Mouse (Mus musculus) CD4-positive, CD25-positive, alpha-beta regulatory T cell, adult 4 months (primary cell): ENCODE data around the gene Myo9b. TPM values are rescaled to one million over a fixed set of nuclear protein-coding genes. Genes with fewer than 3 reads are reported as not detected.
"Not testable (repeated sequence)": the region's sequence is repeated elsewhere in the genome, so short reads cannot be mapped to it uniquely, and the experiment has no call there.

ENCODE experiments used
- ATAC-seq: one replicate; pipeline ENCODE4 v1.8.0; 2017
- polyA plus RNA-seq, 2 experiments: library from polyadenylated mRNA; unstranded; fragments of 100-300 nt; shearing (Covaris generic); gene quantifications; one replicate each; pipeline ENCODE4 v1.2.1; 2017

The Myo9b gene
- polyA plus RNA-seq, 2 experiments from 2014 or later: 13.8 to 16.6 TPM

- no peak for ATAC-seq
Observed at GRCm38 (mm10) chr8:71297439-71297838, 24.9 kb downstream of the Myo9b start.

GRCm38 (mm10) chr8:71299716-71300115 lies 27.2 kb downstream of the Myo9b start:
- no peak for ATAC-seq

DNA sequence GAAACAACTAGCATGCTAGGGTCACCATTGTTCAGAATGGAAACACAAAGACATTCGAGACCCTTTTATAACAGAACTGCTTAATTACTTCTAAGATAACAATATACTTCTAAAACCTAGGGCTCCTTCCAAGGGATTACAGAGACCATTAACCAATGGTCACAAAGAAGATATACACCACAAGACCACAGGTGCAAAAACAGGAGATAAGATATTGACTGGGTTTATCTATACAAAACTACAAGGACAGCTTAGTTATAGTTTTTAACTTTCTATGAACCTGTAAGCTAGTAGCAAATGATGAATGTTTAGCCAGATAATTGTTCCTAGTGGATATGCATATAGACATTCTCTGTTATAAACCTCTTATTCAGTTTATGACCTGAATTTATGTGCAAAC lies 30.3 kb downstream of the Myo9b start:
- no peak for ATAC-seq

GRCm38 (mm10) chr8:71303632-71304031 lies 31.1 kb downstream of the Myo9b start:
- ATAC-seq: no peak

- no peak for ATAC-seq
Observed at GRCm38 (mm10) chr8:71305988-71306387, 33.5 kb downstream of the Myo9b start.

- no peak for ATAC-seq
Observed at GRCm38 (mm10) chr8:71307371-71307770, 34.9 kb downstream of the Myo9b start.

DNA sequence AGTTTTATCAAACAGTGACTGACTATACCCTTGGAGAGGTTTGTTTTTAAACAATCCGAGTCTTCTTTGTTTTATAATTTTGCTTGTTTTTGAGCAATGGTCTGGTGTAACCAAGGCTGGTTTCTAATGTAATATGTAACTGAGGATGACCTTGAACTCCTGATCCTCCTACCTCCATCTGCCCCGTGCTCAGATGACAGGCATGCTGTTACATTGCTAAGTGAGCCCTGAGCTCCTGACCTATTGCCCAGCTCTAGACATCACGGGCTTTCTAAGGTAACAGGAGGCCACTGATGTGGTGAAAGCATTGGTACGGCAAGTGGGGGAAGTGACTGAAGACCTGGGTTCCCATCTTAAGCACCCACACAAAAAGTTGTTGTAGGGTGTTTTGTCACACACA lies 35.4 kb downstream of the Myo9b start:
- no peak for ATAC-seq

- no peak for ATAC-seq
Observed at GRCm38 (mm10) chr8:71310446-71310845, 37.9 kb downstream of the Myo9b start.

- ATAC-seq: no peak
Observed at GRCm38 (mm10) chr8:71312700-71313099, 40.2 kb downstream of the Myo9b start.

GRCm38 (mm10) chr8:71313951-71314350 lies 41.4 kb downstream of the Myo9b start:
- no peak for ATAC-seq

DNA sequence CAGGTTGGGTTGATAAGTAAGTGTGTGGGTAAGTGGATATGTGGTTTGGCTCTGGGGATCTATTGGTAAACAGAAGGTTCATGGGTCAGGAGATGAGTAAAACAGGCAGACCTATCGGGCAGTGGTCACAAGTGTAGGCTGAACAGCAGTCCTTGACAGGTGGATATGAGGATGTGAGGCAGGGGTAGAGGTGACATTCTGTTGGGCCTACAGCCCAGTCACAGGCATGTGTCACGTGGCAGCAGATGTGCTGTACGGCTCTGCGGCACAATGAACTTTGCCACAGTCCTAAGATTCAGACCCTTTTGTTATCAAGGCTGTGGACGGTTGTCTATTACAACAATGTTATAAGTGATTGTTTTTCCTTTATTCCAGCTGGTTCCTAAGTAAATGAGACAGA lies 43.5 kb downstream of the Myo9b start:
- ATAC-seq: no peak

DNA sequence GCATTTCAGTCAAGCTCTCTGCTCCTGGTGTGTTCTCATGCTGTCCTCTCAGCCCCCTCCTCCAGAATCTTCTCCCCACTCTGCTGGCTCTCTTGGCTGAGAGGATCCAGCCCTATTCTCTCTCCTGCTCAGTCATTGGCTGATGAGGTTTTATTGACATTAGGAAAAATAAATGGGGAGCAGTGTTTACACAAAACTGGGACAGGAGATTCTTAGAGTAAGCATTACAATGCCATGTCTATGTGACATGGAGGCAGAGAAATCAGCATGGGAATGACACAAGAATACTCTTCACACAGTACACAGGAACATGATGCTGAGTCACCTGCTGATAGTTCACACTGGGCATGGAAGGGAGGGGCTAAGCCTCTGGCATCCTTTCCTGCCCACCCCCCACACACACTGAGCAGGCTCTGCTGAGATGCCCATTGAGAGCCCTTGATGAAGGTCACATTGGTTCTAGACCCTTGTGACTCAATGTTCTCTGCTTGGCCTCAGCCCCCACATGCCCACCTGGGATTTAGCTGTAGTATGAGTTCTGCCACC lies 44.0 kb downstream of the Myo9b start:
- ATAC-seq: no peak

- ATAC-seq: not testable (repeated sequence)
Observed at GRCm38 (mm10) chr8:71318610-71319009, 46.1 kb downstream of the Myo9b start.

GRCm38 (mm10) chr8:71319760-71320159 lies 47.2 kb downstream of the Myo9b start:
- ATAC-seq: not testable (repeated sequence)

GRCm38 (mm10) chr8:71322939-71323338 lies 50.4 kb downstream of the Myo9b start:
- ATAC-seq: no peak

GRCm38 (mm10) chr8:71324848-71325247 lies 52.3 kb downstream of the Myo9b start:
- ATAC-seq: peak; percentile 68

- not testable (repeated sequence) for ATAC-seq
Observed at GRCm38 (mm10) chr8:71337834-71338233, 65.3 kb downstream of the Myo9b start.

- ATAC-seq: no peak
Observed at GRCm38 (mm10) chr8:71340625-71341024, 68.1 kb downstream of the Myo9b start.

- ATAC-seq: no peak
Observed at GRCm38 (mm10) chr8:71346581-71346980, 74.1 kb downstream of the Myo9b start.

- ATAC-seq: no peak
Observed at GRCm38 (mm10) chr8:71351117-71351516, 78.6 kb downstream of the Myo9b start.

DNA sequence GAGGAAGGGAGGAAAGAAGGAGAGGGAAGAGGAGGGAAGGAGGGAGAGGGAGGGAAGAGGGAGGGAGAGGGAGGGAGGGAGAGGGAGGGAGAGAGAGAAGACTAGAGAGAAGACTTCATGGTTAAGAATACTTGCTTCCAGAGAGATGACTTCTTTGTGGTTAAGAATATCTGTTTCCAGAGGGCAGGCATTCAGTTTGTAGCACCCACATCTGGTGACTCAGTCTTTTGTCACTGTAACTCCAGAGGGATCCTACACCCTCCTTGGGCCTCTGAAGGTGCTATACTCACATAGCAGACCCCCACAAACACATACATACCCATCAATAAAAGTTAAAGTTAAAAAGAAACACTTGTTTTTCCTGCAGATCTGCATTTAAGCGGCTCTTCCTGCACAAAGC lies 79.0 kb downstream of the Myo9b start:
- ATAC-seq: no peak

DNA sequence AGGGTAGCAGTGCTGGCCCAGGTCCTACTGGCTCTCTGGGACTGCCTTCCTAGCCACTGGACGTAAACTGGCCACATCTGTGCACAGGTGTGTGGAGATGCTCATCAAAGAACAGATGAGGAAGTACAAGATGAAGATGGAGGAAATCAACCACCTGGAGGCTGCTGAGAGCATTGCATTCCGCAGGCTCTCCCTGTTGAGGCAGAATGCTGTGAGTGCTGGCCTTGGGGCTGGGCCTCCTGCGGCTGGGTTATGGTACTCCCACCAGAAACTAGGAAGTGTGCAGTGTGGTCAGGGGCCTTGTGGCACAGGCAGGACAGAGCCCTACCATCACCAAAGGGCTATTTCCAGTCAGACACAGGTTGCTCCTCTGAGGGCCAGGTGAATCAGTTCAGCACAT lies 85.5 kb downstream of the Myo9b start:
- no peak for ATAC-seq

DNA sequence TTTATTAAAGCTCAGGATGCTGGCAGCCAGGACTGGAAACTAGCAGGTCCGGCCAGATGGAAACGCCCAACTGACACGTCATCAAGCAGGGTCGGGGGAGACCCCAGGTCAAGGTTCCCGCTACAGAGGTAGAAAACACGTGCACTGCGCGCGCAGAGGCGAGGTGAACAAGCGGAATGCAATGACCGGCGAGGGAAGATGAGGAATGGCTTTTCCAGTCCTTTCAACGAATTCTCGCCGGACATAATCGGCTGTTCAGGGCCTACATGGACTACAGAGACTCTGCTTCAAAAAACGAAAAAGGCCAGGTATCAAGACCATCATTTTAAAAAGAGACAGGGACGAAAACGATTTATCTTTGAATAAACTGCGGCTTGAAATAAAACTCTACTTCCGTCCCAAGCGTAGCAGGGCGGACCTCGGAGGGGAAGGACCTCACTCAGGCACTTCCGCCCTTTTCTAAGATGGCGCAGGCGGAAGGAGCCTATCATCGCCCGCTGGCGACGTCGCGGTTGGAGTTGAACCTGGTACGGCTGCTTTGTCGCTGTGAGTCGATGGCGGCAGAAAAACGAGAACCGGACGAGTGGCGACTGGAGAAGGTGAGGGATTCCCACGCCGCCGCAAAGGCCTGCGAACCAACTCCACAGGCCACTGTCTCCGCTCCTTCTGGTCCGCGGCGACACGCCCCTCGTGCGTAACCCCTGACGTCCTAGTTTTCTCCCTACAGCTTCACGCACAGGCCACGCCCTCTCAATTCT lies 94.4 kb downstream of the Myo9b start, which contains the start of gene Use1:
Gene Use1, plus strand, starts transcription at position 78 of the 758 bp plus-strand sequence.
- peak; percentile 72 for ATAC-seq

DNA sequence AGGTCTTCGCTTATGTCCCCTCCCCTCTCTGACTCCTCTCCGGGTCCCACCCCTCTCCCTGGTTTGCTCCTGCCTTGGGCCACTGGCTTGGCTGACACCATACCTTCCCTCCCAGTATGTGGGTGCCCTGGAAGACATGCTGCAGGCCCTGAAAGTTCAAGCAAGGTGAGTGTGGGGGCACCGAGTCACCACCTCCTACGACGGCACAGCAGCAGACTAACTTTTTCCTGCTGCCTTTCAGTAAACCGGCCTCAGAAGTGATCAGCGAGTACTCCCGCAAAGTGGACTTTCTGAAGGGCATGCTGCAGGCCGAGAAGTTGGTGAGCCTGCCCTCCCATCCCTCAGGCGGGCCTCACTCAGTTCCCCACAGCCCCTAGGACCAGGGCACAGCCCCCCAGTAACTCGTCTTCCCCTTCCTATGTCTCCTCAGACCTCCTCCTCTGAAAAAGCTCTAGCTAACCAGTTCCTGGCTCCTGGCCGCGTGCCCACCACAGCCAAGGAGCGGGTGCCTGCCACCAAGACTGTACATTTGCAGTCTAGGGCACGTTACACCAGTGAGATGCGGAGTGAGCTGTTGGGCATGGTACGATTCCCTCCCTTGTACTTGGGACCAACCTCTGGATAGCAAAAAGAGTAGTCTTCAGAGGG lies 95.1 kb downstream of the Myo9b start:
- no peak for ATAC-seq
